Mouse (Mus musculus): ENCODE measurements around the gene Stpg4. TPM values are rescaled to one million over a fixed set of nuclear protein-coding genes. Genes with fewer than 3 reads are reported as not detected.

Stpg4 gene
- polyA plus RNA-seq, 1 experiment from 2014 or later = not detected

DNA sequence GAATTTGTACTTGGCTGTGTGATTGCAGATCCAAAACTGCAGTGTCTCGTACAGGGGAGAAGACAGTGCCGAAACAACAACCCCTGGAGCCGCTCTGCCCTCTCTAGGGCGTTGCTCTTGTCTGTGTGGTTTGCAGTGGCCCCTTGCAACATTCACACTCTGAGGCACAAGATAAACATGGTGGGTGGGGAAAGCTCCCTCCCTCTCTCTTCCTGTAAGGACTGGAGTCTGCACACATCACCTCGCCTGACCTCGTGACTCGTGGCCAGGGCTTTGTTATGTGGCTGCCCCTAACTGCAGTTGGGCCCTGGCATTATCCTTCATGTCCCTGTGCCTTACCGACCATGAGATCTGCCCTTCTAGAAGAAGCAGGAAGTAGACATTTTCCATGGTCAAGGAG lies 62.3 kb downstream of the Stpg4 start:
- H3K9ac ChIP-seq = no peak overlapping the region

DNA sequence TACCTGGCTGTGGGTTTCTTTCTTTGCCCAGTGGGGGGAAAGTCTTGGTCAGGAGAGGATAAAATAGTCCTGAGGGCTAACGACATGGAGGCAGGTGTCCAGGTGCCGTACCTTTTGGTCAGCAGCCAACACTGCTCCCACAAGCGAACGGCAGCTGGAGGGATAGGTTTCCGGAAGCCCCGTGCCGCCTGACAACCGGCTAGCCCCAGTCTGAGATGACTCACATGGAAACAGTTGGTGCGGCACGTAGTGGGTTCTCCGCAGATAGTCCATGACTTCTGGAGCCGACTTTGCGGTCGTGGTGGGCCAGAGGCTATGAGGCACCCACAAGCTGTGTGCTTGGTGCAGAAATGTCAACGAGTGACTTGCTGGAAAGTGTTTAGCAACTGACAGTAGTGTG lies 63.4 kb downstream of the Stpg4 start:
- no peak for ATAC-seq (ENCODE audit: insufficient read depth)
- Histone ChIP-seq H3K4me2 (no peak overlapping the region), H3K9me3 (replicated peaks) (no peaks in the 10 kb centered on the region), H3K27me3 (no peaks in the 10 kb centered on the region), H3K36me3 (replicated peaks) (peaks cover 31% of the 10 kb centered on the region), H3K27ac (replicated peaks) (no peak overlapping the region), H3K4me1 (replicated peaks) (peaks cover 28% of the 10 kb centered on the region), H3K9ac (no peak overlapping the region), H3K4me3 (replicated peaks) (no peak overlapping the region)
- WGBS (ENCODE audit: insufficient replicate concordance) = 80% methylated on average over 15 of the region's 15 CpGs

More for the DNA sequence above, 62.3 kb downstream of the Stpg4 start:
- Histone ChIP-seq H3K36me3 (replicated peaks) (peaks cover 26% of the 10 kb centered on the region), H3K9me3 (replicated peaks) (no peaks in the 10 kb centered on the region), H3K27me3 (no peaks in the 10 kb centered on the region), H3K4me3 (replicated peaks) (no peak overlapping the region), H3K4me1 (replicated peaks) (peaks cover 24% of the 10 kb centered on the region), H3K27ac (replicated peaks) (peak overlapping the region; percentile 53; the same call in 1 of the 2 replicates), H3K4me2 (no peak overlapping the region)
- 5% methylated on average over 8 of the region's 8 CpGs for WGBS (ENCODE audit: insufficient replicate concordance)
- ATAC-seq (ENCODE audit: insufficient read depth) = peak; percentile 80

DNA sequence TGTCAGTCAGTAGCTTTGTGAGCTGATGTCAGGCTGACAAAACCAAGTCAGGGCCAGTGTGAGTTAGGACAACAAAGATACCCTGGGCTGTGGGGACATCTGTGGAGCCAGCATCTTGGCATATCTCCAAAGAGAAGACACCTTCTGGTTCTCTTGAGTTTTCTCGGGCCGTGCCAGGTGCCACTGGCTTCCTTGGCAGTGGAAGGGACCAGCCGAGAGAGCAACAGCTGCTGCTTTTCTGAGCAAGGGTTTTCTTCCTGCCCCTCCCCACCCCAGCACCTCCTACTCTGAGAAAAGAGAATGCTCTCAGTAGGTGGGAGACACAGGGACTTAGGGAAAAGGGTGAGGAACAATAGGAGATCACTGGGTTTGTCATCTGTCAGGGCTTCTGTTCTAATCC lies 66.4 kb downstream of the Stpg4 start:
- Histone ChIP-seq H3K36me3 (replicated peaks) (peaks cover 34% of the 10 kb centered on the region), H3K4me3 (replicated peaks) (no peak overlapping the region), H3K4me2 (no peak overlapping the region), H3K27ac (replicated peaks) (no peak overlapping the region), H3K9me3 (replicated peaks) (no peaks in the 10 kb centered on the region), H3K9ac (no peak overlapping the region), H3K27me3 (no peaks in the 10 kb centered on the region), H3K4me1 (replicated peaks) (peaks cover 29% of the 10 kb centered on the region)
- 78% methylated on average over 3 of the region's 3 CpGs for WGBS (ENCODE audit: insufficient replicate concordance)
- ATAC-seq (ENCODE audit: insufficient read depth) = no peak

DNA sequence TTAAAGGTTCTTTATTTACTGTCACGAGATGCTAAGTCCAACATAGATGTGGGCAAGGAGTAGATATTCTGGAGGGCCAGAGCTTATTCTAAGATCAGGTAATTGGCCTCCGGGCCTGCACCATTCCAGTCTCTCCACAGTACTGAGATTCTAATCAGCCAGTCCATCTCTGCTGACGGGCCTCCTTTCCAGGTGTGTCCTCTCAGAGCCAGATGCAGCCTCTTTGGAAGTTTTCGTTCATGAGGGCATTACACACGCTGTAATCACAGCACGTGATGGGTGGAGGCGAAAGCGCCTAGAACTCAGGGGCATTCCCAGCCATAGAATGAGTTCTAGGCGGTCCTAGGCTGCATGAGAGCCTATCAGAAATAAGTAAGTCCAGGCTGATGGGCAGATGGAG lies 70.0 kb downstream of the Stpg4 start:
- H3K9ac ChIP-seq = no peak overlapping the region
- H3K27ac ChIP-seq (replicated peaks) = no peak overlapping the region
- no peaks in the 10 kb centered on the region for H3K27me3 ChIP-seq
- no peak overlapping the region for H3K4me3 ChIP-seq (replicated peaks)
- H3K4me1 ChIP-seq (replicated peaks) = peaks cover 27% of the 10 kb centered on the region
- 79% methylated on average over 9 of the region's 9 CpGs for WGBS (ENCODE audit: insufficient replicate concordance)
- no peaks in the 10 kb centered on the region for H3K9me3 ChIP-seq (replicated peaks)
- no peak for ATAC-seq (ENCODE audit: insufficient read depth)
- peaks cover 24% of the 10 kb centered on the region; the same call in 1 of the 2 replicates for H3K36me3 ChIP-seq (replicated peaks)
- no peak overlapping the region for H3K4me2 ChIP-seq

DNA sequence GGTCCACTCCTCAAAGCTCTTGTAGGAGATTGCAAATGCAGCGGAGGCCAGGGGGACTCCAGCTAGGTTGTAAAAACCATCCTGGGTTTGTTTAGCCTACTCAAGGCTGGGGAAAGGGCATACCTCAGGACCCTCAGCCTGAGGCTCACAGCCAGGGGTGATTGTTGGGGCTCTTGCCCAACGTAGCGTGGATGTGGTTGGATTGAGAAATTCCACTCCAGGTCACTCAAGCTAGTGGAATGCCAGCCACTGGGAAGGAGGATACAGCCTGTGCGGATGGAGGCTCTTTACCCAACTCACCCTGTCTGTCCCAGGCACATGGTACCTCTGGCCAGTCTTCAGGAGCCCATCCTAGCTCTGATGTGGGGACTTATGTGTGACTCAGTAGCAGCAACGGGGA lies 71.3 kb downstream of the Stpg4 start:
- H3K4me3 ChIP-seq (replicated peaks) = no peak overlapping the region
- peaks cover 38% of the 10 kb centered on the region for H3K4me1 ChIP-seq (replicated peaks)
- peaks cover 12% of the 10 kb centered on the region; the same call in 1 of the 2 replicates for H3K36me3 ChIP-seq (replicated peaks)
- no peaks in the 10 kb centered on the region for H3K27me3 ChIP-seq
- no peak overlapping the region for H3K9ac ChIP-seq
- no peaks in the 10 kb centered on the region for H3K9me3 ChIP-seq (replicated peaks)
- no peak overlapping the region for H3K4me2 ChIP-seq
- no peak for ATAC-seq (ENCODE audit: insufficient read depth)
- 86% methylated on average over 5 of the region's 5 CpGs for WGBS (ENCODE audit: insufficient replicate concordance)
- no peak overlapping the region for H3K27ac ChIP-seq (replicated peaks)

DNA sequence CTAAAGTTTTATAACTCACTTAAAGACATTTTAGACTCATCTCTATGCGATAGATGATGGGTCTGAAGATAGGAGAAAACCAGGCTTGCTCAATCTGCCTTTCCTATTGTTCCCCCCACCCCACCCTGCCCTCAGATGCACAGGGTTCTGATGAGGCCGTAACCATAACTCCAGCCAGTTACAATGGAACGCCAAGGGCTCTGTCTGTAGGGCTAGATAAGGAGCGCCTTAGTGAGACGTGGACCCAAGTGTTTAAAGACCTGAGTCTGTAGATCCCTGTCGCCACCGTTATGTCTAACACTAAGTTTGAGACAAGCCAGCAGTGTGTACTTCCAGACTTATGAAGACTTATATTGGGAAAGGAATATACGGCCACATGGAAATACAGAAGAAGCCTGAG lies 72.1 kb downstream of the Stpg4 start:
- H3K4me2 ChIP-seq = no peak overlapping the region
- no peak overlapping the region for H3K27ac ChIP-seq (replicated peaks)
- no peak overlapping the region for H3K9ac ChIP-seq
- no peaks in the 10 kb centered on the region for H3K9me3 ChIP-seq (replicated peaks)
- H3K4me3 ChIP-seq (replicated peaks) = no peak overlapping the region
- H3K4me1 ChIP-seq (replicated peaks) = peaks cover 44% of the 10 kb centered on the region
- no peaks in the 10 kb centered on the region for H3K27me3 ChIP-seq
- 0 out of 2 replicates have a peak, but pooled peaks have one; percentile 28 for ATAC-seq (ENCODE audit: insufficient read depth)
- WGBS (ENCODE audit: insufficient replicate concordance) = 35% methylated on average over 8 of the region's 8 CpGs
- peaks cover 11% of the 10 kb centered on the region; the same call in 1 of the 2 replicates for H3K36me3 ChIP-seq (replicated peaks)

DNA sequence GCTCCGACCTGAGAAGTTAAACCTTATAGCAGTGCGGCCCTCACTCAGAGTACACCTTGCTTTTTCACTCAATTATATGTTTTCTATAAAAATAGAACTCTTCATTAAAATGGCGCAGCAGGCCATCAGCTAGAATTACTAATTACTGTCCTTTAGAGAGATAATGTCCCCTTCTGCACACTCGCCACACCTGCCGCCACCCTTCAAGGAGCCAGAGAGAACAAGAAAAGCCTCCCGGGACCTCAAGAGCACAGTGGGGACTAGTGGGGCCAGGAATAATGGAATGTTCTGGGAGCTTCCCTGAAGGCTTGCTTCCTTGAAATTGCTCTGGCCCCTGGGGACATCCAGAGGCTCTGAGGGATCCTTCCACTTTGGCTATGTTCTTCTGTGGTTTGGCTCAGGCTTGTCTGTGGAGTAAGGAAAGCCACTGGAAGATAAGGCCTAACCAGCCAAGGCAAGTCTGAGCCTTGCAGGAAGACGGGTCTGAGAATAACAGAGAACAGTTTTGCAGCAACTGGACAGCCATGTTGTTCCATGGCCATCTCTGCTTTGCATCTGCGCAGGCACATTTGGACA lies 73.7 kb downstream of the Stpg4 start:
- no peak for ATAC-seq (ENCODE audit: insufficient read depth)
- no peak overlapping the region for H3K4me2 ChIP-seq
- no peak overlapping the region for H3K4me3 ChIP-seq (replicated peaks)
- H3K27me3 ChIP-seq = no peaks in the 10 kb centered on the region
- no peaks in the 10 kb centered on the region for H3K9me3 ChIP-seq (replicated peaks)
- H3K9ac ChIP-seq = no peak overlapping the region
- WGBS (ENCODE audit: insufficient replicate concordance) = 74% methylated on average over 8 of the region's 8 CpGs
- H3K36me3 ChIP-seq (replicated peaks) = 0 out of 2 replicates have a peak, but pooled peaks cover under 1% of the 10 kb centered on the region
- H3K27ac ChIP-seq (replicated peaks) = no peak overlapping the region
- H3K4me1 ChIP-seq (replicated peaks) = peaks cover 37% of the 10 kb centered on the region

DNA sequence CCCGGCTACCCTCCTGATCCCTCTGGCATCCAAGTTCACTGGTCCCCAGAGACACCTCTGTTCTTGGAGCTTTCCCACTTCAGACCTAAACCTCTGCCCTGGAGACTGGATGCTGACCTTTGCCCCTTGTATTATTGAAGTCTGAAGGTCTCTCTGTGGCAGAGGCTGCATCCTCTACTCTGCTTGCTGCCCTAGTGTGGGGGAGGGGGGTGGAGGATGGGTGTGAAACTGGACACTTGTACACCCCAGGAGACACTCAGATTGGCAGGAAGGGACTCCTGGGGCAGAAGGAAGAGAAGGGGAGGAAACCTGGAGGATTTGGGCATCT lies 74.7 kb downstream of the Stpg4 start:
- no peak overlapping the region for H3K27ac ChIP-seq (replicated peaks)
- 71% methylated on average over 1 of the region's 1 CpGs for WGBS (ENCODE audit: insufficient replicate concordance)
- H3K4me2 ChIP-seq = no peak overlapping the region
- no peaks in the 10 kb centered on the region for H3K27me3 ChIP-seq
- no peak overlapping the region for H3K9ac ChIP-seq
- ATAC-seq (ENCODE audit: insufficient read depth) = no peak
- no peak overlapping the region for H3K4me3 ChIP-seq (replicated peaks)
- no peaks in the 10 kb centered on the region for H3K9me3 ChIP-seq (replicated peaks)
- 0 out of 2 replicates have a peak, but pooled peaks cover 4% of the 10 kb centered on the region for H3K36me3 ChIP-seq (replicated peaks)
- peaks cover 34% of the 10 kb centered on the region for H3K4me1 ChIP-seq (replicated peaks)

DNA sequence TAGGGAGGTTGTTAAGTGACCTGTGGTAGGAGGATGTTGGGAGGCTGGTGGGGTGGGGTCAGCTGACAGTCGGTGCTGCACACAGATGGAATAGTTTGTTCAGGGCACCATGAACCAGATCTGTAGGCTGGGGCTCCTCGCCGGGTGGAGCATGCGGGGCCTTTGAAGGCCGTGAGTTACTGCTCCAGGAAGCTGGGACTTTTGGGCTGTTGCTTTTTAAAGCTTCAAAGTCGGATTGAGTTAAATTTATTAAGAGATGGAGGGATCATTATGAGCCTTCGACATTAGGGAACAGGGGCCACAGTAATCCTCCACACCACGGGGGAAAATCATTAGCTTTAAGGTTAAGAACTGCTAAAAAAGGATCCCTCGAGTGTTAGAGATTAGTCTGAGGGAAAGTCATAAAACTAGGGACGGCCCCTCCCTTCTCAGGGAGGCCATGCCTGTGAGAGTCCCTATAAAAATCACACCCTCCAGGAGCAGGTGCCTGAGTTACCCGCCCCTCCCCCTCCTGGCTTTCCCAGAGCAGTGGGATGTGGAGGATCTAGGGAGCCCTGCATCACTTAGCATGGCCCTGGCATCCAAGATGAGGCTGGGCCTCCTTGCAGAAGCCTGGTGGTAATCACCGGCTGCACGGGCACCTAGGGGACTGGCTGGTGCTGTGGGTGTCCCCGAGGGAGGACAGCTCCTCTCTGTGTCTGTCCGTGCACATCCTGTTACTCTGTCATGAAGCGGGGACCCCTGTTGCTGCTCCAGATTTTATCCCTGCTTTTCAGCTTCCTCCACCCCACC lies 75.2 kb downstream of the Stpg4 start:
- H3K4me1 ChIP-seq (replicated peaks) = peaks cover 34% of the 10 kb centered on the region
- H3K4me2 ChIP-seq = no peak overlapping the region
- 55% methylated on average over 16 of the region's 16 CpGs for WGBS (ENCODE audit: insufficient replicate concordance)
- ATAC-seq (ENCODE audit: insufficient read depth) = no peak
- no peak overlapping the region for H3K4me3 ChIP-seq (replicated peaks)
- H3K9ac ChIP-seq = no peak overlapping the region
- 0 out of 2 replicates have a peak, but pooled peaks cover 9% of the 10 kb centered on the region for H3K36me3 ChIP-seq (replicated peaks)
- no peaks in the 10 kb centered on the region for H3K27me3 ChIP-seq
- H3K27ac ChIP-seq (replicated peaks) = no peak overlapping the region
- H3K9me3 ChIP-seq (replicated peaks) = no peaks in the 10 kb centered on the region

DNA sequence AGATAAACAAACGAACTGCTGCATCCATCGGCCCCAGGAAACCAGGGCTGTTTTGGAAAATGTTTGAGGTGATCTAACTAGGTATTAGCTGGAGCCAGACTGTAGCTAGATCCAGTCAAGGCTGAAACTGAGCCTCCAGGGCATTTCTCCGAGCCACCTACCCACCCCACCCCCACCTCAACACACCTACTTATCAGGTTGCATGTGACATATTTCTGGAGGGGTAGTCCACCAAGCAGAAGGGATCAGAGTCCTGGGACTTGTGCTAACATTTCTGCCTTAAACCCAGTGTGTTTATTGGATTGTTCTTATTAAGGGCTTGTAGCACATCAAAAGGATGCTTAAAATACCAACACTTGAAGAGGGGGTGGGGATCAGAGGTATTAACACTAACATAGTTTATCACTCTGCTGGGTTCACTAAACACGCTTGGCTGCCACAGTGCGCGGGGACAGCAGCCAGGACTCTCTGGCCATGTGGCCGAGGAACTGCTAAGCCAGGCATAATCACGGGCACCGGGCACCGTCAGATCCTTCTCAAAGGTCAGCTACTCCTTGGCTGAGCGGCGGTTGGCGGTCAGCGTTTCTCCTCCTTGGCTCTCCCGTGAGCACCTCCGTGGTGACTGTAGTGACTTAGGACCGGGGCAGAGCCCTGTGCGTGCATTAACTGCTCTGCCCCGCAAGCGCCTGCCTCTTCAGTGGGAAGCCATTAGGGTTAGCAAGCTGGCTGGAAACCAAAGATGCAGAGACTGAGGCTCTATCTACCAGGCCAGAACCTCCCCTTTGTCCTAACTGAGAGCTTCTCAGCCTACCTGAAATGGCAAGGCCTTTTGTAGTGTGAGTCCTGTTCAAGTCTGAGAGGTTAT lies 76.1 kb downstream of the Stpg4 start:
- no peak overlapping the region for H3K4me2 ChIP-seq

More for the DNA sequence above, 76.1 kb downstream of the Stpg4 start:
- H3K27ac ChIP-seq (replicated peaks) = no peak overlapping the region
- no peak overlapping the region for H3K9ac ChIP-seq
- no peak overlapping the region for H3K4me3 ChIP-seq (replicated peaks)
- ATAC-seq (ENCODE audit: insufficient read depth) = no peak
- 0 out of 2 replicates have a peak, but pooled peaks cover 12% of the 10 kb centered on the region for H3K36me3 ChIP-seq (replicated peaks)
- no peaks in the 10 kb centered on the region for H3K27me3 ChIP-seq
- no peaks in the 10 kb centered on the region for H3K9me3 ChIP-seq (replicated peaks)
- 59% methylated on average over 20 of the region's 20 CpGs for WGBS (ENCODE audit: insufficient replicate concordance)
- peaks cover 34% of the 10 kb centered on the region for H3K4me1 ChIP-seq (replicated peaks)

All from liver, embryonic 15.5 days (tissue).